Mouse (Mus musculus) layer of hippocampus, postnatal 25 days (tissue): Measurements from ENCODE around the gene Alg3. TPM values are rescaled to one million over a fixed set of nuclear protein-coding genes. Genes with fewer than 3 reads are reported as not detected.

Source experiments
- DNase-seq, 2 experiments: peaks; one replicate each; pipeline ENCODE4 v3.0.0; 2022; ENCODE audit warnings: mixed read lengths in 2 of 2, low spot score in 1 of 2; ENCODE audit errors: extremely low spot score in 1 of 2
- total RNA-seq, 2 experiments: library from RNA; stranded (reverse); gene quantifications; 2 replicates each; pipeline ENCODE4 v1.2.3; 2021

Gene Alg3
- 10 to 100 TPM; 14.2 to 15.7 TPM for total RNA-seq

DNA sequence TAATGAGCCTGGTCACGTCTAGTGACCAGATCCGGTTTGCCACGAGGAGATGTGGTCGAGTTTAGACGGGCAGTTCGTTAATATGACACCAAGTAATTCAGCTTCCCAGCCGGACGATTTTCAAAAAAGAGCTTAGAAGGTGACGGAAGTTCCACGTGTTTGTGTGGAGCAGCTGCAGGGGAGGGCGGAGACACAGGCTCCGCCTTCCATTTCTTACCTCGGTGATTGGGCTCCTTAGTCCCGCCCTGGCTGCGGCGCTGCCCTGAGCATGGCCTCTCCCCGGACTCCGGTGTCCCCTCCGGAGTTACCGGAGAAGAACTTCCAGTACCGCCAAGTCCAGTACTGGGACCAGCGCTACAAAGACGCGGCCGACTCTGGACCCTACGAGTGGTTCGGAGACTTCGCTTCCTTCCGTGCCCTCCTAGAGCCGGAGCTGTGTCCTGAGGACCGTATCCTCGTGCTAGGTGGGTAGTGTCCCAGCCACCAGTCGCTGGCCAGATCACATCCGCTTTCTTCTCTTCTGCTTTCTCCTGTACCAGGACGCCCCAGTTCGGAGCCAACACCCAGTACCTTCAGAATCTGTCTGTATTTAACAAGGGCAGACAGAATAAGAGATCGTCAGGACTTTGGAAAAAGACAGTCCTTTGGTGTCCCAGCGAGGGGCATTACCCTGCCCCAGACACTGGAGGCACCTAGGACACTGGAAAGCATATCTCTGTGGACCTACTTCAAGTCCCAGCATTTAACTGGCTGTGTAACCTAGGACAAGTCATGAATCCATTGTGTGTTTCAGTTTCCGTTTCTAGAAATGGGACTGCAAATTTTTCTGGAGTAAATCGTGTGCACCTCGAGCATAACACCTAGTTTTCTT is at the start of gene Alg3, which contains the start of the genes Eef1akmt4 and Gm49333:
Gene Alg3, minus strand, starts transcription at position 379 of the 871 bp plus-strand sequence.
Gene Eef1akmt4, plus strand, starts transcription at position 237 of the 871 bp plus-strand sequence.
Gene Gm49333, plus strand, starts transcription at position 254 of the 871 bp plus-strand sequence.
- peak; percentile 49 to 52 for DNase-seq

DNA sequence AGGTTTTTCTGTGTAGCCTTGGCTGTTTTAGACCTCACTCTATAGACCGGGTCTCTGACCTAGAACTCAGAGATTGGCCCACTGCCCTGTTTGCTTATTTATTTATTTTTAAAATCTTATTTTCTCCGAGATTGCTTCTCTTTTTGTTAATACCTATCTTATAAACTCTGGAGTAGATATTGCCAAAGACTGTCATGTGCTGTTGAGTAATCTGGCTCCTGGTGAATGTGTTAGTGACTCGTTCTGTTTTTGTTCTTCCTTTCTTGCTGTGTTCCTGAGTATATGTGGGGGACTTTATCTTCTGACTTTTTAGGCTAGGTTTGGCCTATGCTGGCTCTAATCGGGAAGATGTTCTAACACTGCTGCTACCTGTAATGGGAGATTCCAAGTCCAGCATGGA is 46.1 kb upstream of the Alg3 start:
- DNase-seq = no peak

- no peak for DNase-seq
Observed at GRCm38 (mm10) chr16:20653315-20653714, 41.8 kb upstream of the Alg3 start.

- no peak for DNase-seq
Observed at GRCm38 (mm10) chr16:20651947-20652310, 40.4 kb upstream of the Alg3 start.

DNA sequence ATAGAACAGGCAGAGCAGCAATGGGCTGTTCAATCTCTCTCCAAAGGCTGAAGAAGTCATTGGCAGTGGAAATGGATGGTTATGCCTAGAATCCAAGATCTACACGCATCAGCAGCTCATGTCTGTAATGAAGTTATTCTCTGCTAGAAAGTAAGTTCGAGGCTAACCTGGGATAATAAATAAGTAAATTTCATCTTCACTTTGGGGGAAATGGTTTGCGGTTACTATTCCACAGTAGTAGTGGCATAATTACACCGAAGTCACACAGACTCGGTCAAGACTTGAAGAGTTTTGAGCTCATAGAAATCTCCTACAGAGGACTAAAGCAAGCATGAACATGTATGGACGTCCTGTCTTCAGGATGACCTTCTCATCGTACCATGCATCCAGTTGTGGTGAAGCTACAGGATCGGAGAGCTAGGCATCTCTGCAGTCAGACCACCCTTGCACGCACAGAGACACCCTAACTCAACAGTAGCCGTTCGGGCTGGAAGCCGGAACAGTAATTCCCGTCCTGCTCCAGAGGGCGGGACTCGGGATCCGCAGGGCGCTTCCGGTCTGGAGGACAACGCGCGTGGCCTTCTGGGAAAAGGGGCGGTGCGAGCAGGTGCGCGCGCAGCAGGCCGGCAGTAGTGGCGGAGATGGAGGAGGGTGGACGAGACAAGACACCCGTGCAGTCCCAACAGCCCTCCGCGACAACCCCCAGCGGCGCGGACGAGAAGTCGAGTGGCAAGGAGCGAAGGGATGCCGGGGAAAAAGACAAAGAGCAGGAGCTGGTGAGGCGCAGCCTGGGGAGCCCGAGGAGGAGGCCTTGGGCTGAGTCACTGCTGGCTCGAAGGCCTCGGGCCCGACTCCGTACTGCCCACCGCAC is 39.8 kb upstream of the Alg3 start, which contains the start of gene Psmd2:
Gene Psmd2, plus strand, starts transcription at position 577 of the 871 bp plus-strand sequence.
- DNase-seq = peak; percentile 93 to 95

DNA sequence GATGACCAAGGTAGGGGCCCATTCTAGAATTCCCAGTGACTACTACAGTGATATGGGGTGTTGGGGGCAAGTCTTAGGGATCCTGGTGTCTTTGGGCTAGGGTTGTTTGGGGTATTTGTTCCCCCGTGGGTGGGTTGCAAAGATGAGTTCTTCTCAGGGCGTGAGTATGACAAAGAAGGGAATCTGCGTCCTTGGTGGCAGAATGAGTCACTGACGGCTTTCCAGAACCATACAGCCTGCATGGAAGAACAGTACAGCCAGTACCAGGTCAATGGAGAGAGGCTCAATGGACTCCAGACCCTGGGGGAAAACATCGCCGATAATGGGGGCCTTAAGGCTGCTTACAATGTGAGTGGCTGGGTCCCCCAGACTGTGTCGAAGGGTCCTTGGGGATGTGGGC is 32.4 kb upstream of the Alg3 start:
- DNase-seq = no peak

DNA sequence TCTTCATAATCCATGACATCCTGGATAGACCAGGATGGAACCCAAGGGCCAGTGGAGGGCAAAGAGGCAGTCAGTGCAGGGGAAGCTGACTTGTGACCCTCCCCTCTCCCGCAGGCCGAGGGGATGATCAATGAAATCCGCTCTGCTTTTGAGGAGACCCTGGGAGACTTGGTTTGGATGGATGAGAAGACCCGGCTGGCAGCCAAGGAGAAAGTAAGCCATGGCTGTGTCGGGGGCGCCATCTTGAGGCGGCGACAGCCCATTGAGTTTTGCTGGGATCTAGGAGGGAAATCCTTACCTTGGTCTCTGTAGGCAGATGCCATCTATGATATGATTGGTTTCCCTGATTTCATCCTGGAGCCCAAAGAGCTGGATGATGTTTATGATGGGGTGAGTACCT is 30.6 kb upstream of the Alg3 start:
- DNase-seq = peak; percentile 67 to 84

GRCm38 (mm10) chr16:20638367-20638766 is 26.8 kb upstream of the Alg3 start:
- peak; percentile 38 to 62 for DNase-seq

- DNase-seq = no peak
Observed at GRCm38 (mm10) chr16:20637410-20637809, 25.9 kb upstream of the Alg3 start.

- DNase-seq = peak; percentile 27 to 34
Observed at GRCm38 (mm10) chr16:20629731-20630634, 18.4 kb upstream of the Alg3 start, which contains the start of gene Ece2. Ece2 (plus strand) TSS chr16:20629828.

DNA sequence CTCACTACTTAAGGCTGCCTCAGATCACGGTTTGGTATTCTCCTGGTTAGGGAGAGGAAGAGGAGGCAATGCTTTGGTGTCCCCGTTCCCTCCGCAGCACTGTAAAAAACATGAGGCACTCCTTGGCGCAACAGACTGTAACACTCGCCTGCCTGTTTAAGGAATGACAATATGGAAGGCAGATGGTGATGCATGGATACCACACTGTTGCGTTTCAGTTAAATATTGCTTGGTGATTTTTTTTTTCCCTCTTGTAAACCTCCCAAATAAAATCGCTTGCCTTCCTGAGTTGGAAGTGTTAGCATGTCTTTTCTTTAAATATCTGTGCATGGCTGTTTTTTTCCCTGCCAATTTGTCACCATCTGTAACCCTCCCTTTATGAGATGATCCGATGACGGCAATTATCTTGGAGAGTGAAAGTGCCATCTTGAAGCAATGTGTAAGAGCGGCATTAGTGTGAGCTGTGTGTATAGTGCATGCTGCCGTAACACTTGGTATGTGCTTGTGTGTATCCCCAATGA is 17.4 kb upstream of the Alg3 start:
- peak in 1 of 2 experiments; percentile 22 for DNase-seq

DNA sequence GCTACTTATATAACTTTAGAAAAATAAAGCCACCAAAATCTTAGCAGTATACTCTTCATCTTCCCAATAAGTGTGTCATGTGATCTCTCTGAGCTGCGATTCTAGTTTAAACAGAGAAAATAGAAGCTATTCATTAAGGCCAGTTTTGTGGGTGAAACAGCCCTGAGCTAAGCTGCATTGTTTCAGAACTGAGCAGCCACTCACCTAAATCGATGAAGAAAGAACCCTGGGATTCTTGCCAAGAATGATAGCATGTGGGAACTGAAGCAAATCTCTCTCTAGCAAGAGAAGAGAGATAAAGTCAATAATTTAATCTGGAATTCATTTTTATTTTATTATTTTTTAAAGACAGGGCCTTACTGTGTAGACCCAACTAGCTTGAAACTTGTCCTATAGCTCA is 11.7 kb upstream of the Alg3 start:
- DNase-seq = no peak

GRCm38 (mm10) chr16:20621991-20622685 is 10.6 kb upstream of the Alg3 start:
- DNase-seq = peak; percentile 41 to 46

DNA sequence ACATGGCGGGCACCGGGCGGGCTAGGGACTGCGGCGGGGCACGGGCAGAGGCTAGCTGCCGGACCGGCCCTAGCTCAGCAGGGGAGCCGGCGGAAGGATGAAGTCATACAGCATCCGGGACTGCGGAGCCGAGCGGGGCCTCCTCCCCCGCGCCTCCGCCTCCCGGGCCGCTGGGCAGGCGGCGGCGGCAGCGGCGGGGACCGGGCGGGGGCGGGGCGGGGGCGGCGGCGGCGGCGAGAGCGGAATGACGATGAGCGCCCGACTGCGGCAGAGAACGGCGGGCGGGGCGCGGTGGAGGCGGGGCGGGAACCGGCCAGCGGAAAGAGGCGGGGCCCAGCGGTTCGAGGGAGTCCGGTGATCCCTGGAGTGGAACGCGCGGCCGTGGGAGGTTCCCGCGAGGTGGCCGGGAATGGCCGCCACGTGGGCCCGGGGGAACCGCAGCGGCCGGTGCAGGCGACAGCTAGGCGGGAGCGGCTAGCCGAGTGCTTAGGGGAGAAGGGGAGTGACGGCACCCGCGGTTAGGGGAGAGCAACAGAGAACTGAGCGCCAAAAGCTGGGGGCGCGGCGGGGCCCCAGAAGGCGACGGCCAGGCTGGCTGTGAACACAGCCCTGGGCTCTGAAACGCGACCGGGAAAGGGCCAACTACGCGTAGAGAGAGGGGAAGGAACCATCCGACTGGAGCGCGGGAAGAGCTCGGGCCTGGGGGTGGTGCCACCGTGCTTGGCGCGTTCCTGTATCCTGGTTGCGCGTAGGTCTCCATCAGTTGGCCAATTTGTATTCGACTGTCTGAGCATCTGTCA is 9.9 kb upstream of the Alg3 start, which contains the start of gene Camk2n2:
Gene Camk2n2, minus strand, starts transcription at position 97 of the 800 bp plus-strand sequence.
- DNase-seq = peak; percentile 32 to 36

GRCm38 (mm10) chr16:20620751-20621190 is 9.2 kb upstream of the Alg3 start:
- peak in 1 of 2 experiments; percentile 20 for DNase-seq

DNA sequence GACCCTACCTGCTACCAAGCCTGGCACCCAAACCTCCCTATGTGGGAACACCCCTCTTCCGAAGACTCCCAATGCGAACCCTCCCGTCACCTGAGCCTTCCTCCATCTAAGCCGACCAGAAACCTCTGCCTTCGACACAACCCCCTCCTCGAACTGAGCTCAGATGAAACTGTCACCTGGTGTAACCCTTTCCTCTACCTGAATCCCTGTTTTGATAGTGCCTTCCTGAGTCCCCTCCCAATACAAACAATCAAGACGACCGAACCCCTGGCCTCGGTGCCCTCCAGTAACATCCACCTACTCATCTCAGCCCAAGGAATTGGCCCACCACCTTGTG is 8.8 kb upstream of the Alg3 start:
- DNase-seq = no peak

GRCm38 (mm10) chr16:20619541-20620398 is 8.2 kb upstream of the Alg3 start:
- no peak for DNase-seq
